Mouse (Mus musculus) thymus, adult 2 months (tissue): ENCODE data around the gene Egfl8. TPM values are rescaled to one million over a fixed set of nuclear protein-coding genes. Genes with fewer than 3 reads are reported as not detected.

ENCODE experiments used
- DNase-seq: peaks from one replicate; pipeline ENCODE4 v3.0.0; 2021
- H3K27ac ChIP-seq: fragments of 200-500 bp; 2 replicates; pipeline ENCODE4 v1.5.1; 2012; ENCODE audit warnings: low read length, control low read depth; ENCODE audit not compliant: control insufficient read depth, insufficient read depth
- H3K27me3 ChIP-seq: fragments of 200-500 bp; 2 replicates; pipeline ENCODE4 v1.6.1; 2012; ENCODE audit warnings: mild to moderate bottlenecking, low read length, moderate library complexity, mixed read lengths; ENCODE audit not compliant: control insufficient read depth, insufficient read depth
- H3K36me3 ChIP-seq: fragments of 200-500 bp; 2 replicates; pipeline ENCODE4 v1.6.1; 2012; ENCODE audit warnings: mild to moderate bottlenecking, low read length, moderate library complexity; ENCODE audit not compliant: control insufficient read depth, insufficient read depth
- H3K4me1 ChIP-seq: fragments of 200-500 bp; replicated peaks from 2 replicates; pipeline ENCODE4 v1.6.1; 2012; ENCODE audit warnings: low read length; ENCODE audit not compliant: control insufficient read depth, insufficient read depth
- H3K4me3 ChIP-seq: fragments of 200-500 bp; 2 replicates; pipeline ENCODE4 v1.5.1; 2012; ENCODE audit warnings: mild to moderate bottlenecking, low read length, control low read depth, moderate library complexity; ENCODE audit not compliant: control insufficient read depth, insufficient read depth
- CTCF ChIP-seq: fragments of 200-500 bp; IDR thresholded peaks from 2 replicates; pipeline ENCODE4 v1.5.1; 2012; ENCODE audit warnings: mild to moderate bottlenecking, control low read depth, low read length, moderate library complexity, borderline replicate concordance; ENCODE audit not compliant: control insufficient read depth, poor library complexity, insufficient read depth; ENCODE audit errors: extremely low read depth
- POLR2A ChIP-seq: fragments of 200-500 bp; IDR thresholded peaks from 2 replicates; pipeline ENCODE4 v1.6.1; 2012; ENCODE audit warnings: mild to moderate bottlenecking, low read length, control low read depth, moderate library complexity; ENCODE audit not compliant: control insufficient read depth, poor library complexity, insufficient read depth; ENCODE audit errors: extremely low read depth
- WGBS: fragments of 180-500 bp; shearing (Covaris S2); methylation state at CpG from one replicate; pipeline ENCODE4 v1.1.7; 2018; 5-methylcytosine and 5-hydroxymethylcytosine counted together
- polyA plus RNA-seq: library from polyadenylated mRNA; depleted of rRNA; stranded (reverse); fragments of >200 nt; gene quantifications from 2 replicates; pipeline ENCODE4 v1.2.3, GENCODE M21; 2012

Gene Egfl8
- polyA plus RNA-seq, 1 experiment: 16.0 TPM

GRCm38 (mm10) chr17:34585121-34585520 is 30.6 kb downstream of the Egfl8 start:
- WGBS: 96% methylated on average over 8 of the region's 8 CpGs

DNA sequence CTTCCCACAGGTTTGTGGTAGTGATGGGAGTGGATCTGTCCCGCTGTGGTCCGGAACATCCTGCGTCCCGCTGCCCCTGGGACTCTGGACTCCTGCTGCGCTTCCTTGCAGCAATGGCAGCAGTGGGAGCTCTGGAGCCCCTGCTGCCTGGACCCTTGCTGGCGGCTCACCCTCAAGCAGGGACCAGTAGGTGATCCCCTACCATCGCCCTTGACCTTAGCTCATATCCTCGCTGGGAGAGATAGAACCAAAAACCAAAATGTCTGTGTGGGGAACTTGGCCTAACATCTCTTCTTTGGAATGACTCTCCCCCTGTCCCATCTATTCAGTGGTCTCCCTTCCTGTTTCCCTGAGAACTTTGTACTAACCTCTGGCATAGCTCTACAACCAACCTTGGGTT is 32.0 kb downstream of the Egfl8 start:
- TF ChIP-seq POLR2A (no peak), CTCF (no peak)
- WGBS: 96% methylated on average over 8 of the region's 8 CpGs
- Histone ChIP-seq H3K27me3 (no peaks in the 10 kb centered on the region), H3K4me1 (peaks cover 19% of the 10 kb centered on the region), H3K27ac (no peak overlapping the region), H3K36me3 (no peaks in the 10 kb centered on the region), H3K4me3 (no peak overlapping the region)
- no peak for DNase-seq

More at GRCm38 (mm10) chr17:34585121-34585520, 30.6 kb downstream of the Egfl8 start:
- Histone ChIP-seq H3K27me3 (no peaks in the 10 kb centered on the region), H3K27ac (no peak overlapping the region), H3K36me3 (no peaks in the 10 kb centered on the region), H3K4me1 (peaks cover 20% of the 10 kb centered on the region), H3K4me3 (no peak overlapping the region)
- DNase-seq: no peak
- no peak for TF ChIP-seq POLR2A
- TF ChIP-seq CTCF: no peak

DNA sequence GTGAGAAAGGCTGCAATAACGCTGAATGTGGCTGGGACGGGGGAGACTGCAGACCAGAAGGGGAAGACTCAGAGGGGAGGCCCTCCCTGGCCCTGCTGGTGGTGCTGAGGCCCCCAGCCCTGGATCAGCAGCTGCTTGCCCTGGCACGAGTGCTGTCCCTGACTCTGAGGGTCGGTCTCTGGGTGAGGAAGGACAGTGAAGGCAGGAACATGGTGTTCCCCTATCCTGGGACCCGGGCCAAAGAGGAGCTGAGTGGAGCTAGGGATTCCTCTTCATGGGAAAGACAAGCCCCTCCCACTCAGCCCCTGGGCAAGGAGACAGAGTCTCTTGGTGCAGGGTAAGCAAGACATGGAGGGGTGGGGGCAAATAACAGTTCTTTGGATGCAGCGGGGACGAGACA is 32.4 kb downstream of the Egfl8 start:
- H3K27ac ChIP-seq: no peak overlapping the region
- no peaks in the 10 kb centered on the region for H3K36me3 ChIP-seq
- WGBS: 83% methylated on average over 7 of the region's 7 CpGs
- peaks cover 16% of the 10 kb centered on the region for H3K4me1 ChIP-seq
- no peak for DNase-seq
- no peak for TF ChIP-seq CTCF
- H3K27me3 ChIP-seq: no peaks in the 10 kb centered on the region
- H3K4me3 ChIP-seq: no peak overlapping the region

- Histone ChIP-seq H3K27ac (no peak overlapping the region), H3K27me3 (no peaks in the 10 kb centered on the region), H3K4me1 (peaks cover 14% of the 10 kb centered on the region), H3K36me3 (no peaks in the 10 kb centered on the region), H3K4me3 (no peak overlapping the region)
- no peak for DNase-seq
- TF ChIP-seq CTCF (no peak), POLR2A (no peak)
- 95% methylated on average over 12 of the region's 12 CpGs for WGBS
Measured at GRCm38 (mm10) chr17:34582528-34582927, 33.2 kb downstream of the Egfl8 start.

DNA sequence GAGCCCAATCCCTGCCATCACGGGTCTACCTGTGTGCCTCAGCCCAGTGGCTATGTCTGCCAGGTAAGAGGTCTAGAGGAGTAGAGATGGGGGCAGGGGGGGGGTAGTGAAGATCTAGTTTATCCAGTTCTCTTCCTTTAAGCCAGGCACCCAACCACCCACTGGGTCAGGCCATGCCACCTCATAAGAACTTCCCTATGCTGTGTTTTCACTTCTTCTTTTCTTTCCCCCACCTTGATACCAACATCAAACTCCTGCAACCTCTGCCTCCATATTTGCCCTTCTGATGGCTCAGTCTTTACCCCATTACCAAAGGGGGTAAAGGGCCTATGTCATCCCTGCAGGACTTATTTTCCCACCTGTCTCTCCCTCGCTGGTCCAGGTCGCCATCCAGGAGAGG is 37.7 kb downstream of the Egfl8 start:
- H3K27me3 ChIP-seq: no peaks in the 10 kb centered on the region
- no peaks in the 10 kb centered on the region for H3K36me3 ChIP-seq
- 86% methylated on average over 3 of the region's 3 CpGs for WGBS
- no peak for DNase-seq
- H3K4me1 ChIP-seq: no peaks in the 10 kb centered on the region
- no peak overlapping the region for H3K27ac ChIP-seq
- TF ChIP-seq POLR2A (no peak), CTCF (no peak)
- no peak overlapping the region for H3K4me3 ChIP-seq

DNA sequence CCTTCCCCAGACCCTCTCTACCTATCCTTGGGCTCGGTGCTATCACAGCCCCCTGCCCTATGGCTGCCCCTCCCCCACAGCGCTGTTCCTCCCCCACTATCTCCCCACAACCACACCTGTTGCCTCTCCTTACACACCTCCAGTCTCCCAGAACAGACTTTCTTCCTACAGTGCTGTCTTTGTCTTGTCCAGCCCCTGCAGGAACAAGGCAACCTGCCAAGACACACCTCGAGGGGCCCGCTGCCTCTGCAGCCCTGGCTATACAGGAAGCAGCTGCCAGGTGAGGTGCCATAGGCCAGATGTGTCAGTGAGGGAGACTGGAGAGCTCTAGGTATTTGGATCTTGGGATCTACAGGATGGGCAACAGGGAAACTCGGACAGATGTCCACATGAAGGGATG is 39.2 kb downstream of the Egfl8 start:
- no peaks in the 10 kb centered on the region for H3K27me3 ChIP-seq
- no peaks in the 10 kb centered on the region for H3K4me1 ChIP-seq
- 61% methylated on average over 5 of the region's 5 CpGs for WGBS
- H3K4me3 ChIP-seq: no peak overlapping the region
- no peak for TF ChIP-seq CTCF
- no peak for TF ChIP-seq POLR2A
- H3K27ac ChIP-seq: no peak overlapping the region
- no peak for DNase-seq
- no peaks in the 10 kb centered on the region for H3K36me3 ChIP-seq

- WGBS: 81% methylated on average over 15 of the region's 15 CpGs
- Histone ChIP-seq H3K27me3 (no peaks in the 10 kb centered on the region), H3K4me3 (no peak overlapping the region), H3K36me3 (no peaks in the 10 kb centered on the region), H3K27ac (no peak overlapping the region), H3K4me1 (no peaks in the 10 kb centered on the region)
- TF ChIP-seq CTCF: no peak
- TF ChIP-seq POLR2A: no peak
- DNase-seq: no peak
Measured at GRCm38 (mm10) chr17:34572361-34572760, 43.4 kb downstream of the Egfl8 start.
